Mouse (Mus musculus): ENCODE data around the gene Armh2. TPM values are rescaled to one million over a fixed set of nuclear protein-coding genes. Genes with fewer than 3 reads are reported as not detected.

Gene Armh2
- 0.07 TPM for polyA plus RNA-seq (2012; fragmentation: generic; extraction: Trizol)

- H3K79me2 ChIP-seq (ENCODE audit: control insufficient read depth, insufficient read depth) = no peaks in the 10 kb centered on the region
- no peaks in the 10 kb centered on the region for H3K27me3 ChIP-seq (ENCODE audit: control insufficient read depth, insufficient read depth, insufficient read length)
- TF ChIP-seq POLR2A (IDR thresholded peaks at IDR 0.05; ENCODE audit: insufficient read length, low read depth) = no peak
- no peak for TF ChIP-seq REST (IDR thresholded peaks at IDR 0.05; ENCODE audit: insufficient read depth, insufficient read length)
- TF ChIP-seq SRF (IDR thresholded peaks at IDR 0.05; ENCODE audit: control insufficient read depth, insufficient read length, low read depth) = no peak
- no peak for TF ChIP-seq CEBPB (IDR thresholded peaks at IDR 0.05; ENCODE audit: insufficient read depth, poor library complexity, severe bottlenecking)
- TF ChIP-seq E2F4 (IDR thresholded peaks at IDR 0.05; ENCODE audit: insufficient read depth) = no peak
- no peak for TF ChIP-seq TCF12 (IDR thresholded peaks at IDR 0.05; ENCODE audit: insufficient read depth, poor library complexity, severe bottlenecking)
- TF ChIP-seq MYOD1 (IDR thresholded peaks at IDR 0.05; ENCODE audit: control insufficient read depth in 1 of 3, insufficient read length in 2 of 3, low read depth in 2 of 3) = no peak
- TF ChIP-seq MAX (IDR thresholded peaks at IDR 0.05; ENCODE audit: low read depth) = no peak
- no peak for TF ChIP-seq TCF3 (IDR thresholded peaks at IDR 0.05; ENCODE audit: insufficient read length, low read depth)
- TF ChIP-seq USF1 (IDR thresholded peaks at IDR 0.05; ENCODE audit: low read depth) = no peak
- no peak for TF ChIP-seq MYOG (IDR thresholded peaks at IDR 0.05; ENCODE audit: control insufficient read depth in 1 of 3, insufficient read depth in 1 of 3, insufficient read length in 2 of 3, low read depth in 2 of 3)
- no peak for TF ChIP-seq POLR2AphosphoS2 (IDR thresholded peaks at IDR 0.05; ENCODE audit: insufficient read length, low read depth)
- H3K36me3 ChIP-seq (ENCODE audit: control insufficient read depth, insufficient read depth) = no peaks in the 10 kb centered on the region
- no peak within 1 kb of the TSS for H3ac ChIP-seq (ENCODE audit: control insufficient read depth, insufficient read length)
- H3K4me2 ChIP-seq (ENCODE audit: low read depth) = no peak within 1 kb of the TSS
- H3K4me3 ChIP-seq = no peak within 1 kb of the TSS
These were observed at the start of gene Armh2 for GRCm38 (mm10) chr13:24741028-24741427. Armh2 (plus strand) TSS chr13:24741232.

DNA sequence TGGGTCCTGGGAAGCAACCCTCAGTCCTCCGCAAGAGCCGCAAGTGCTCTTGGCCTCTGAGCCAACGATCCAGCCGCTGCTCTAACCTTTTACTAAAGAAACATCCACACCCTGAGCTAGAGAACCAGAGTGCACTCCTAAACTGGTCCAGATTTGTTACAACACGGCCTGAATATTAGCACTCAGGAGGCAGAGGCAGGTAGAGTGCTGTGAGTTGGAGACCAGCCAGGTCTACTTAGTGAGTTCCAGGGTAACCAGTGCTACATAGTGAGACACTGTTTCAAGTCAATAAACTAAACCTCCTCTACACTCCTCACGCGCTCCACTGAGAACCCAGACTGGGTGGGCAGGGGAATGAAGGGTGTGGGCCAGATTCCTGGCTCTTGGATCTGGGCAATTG lies 47.7 kb upstream of the Armh2 start:
- Histone ChIP-seq H3K27me3 (ENCODE audit: control insufficient read depth, insufficient read depth, insufficient read length) (no peaks in the 10 kb centered on the region), H3ac (ENCODE audit: control insufficient read depth, insufficient read length) (no peak overlapping the region), H3K4me3 (no peak overlapping the region), H3K79me2 (ENCODE audit: control insufficient read depth, insufficient read depth) (no peaks in the 10 kb centered on the region), H3K36me3 (ENCODE audit: control insufficient read depth, insufficient read depth) (no peaks in the 10 kb centered on the region), H3K4me2 (ENCODE audit: low read depth) (no peak overlapping the region)
- TF ChIP-seq POLR2A (IDR thresholded peaks at IDR 0.05; ENCODE audit: insufficient read length, low read depth) = no peak
- no peak for TF ChIP-seq CEBPB (IDR thresholded peaks at IDR 0.05; ENCODE audit: insufficient read depth, poor library complexity, severe bottlenecking)
- no peak for TF ChIP-seq TCF12 (IDR thresholded peaks at IDR 0.05; ENCODE audit: insufficient read depth, poor library complexity, severe bottlenecking)
- no peak for TF ChIP-seq MAX (IDR thresholded peaks at IDR 0.05; ENCODE audit: low read depth)
- TF ChIP-seq TCF3 (IDR thresholded peaks at IDR 0.05; ENCODE audit: insufficient read length, low read depth) = no peak
- TF ChIP-seq REST (IDR thresholded peaks at IDR 0.05; ENCODE audit: insufficient read depth, insufficient read length) = no peak
- TF ChIP-seq MYOD1 (IDR thresholded peaks at IDR 0.05; ENCODE audit: control insufficient read depth in 1 of 3, insufficient read length in 2 of 3, low read depth in 2 of 3) = no peak

- peaks cover 9% of the 10 kb centered on the region for H3K27me3 ChIP-seq (ENCODE audit: control insufficient read depth, insufficient read depth, insufficient read length)
- no peak overlapping the region for H3K4me3 ChIP-seq
- TF ChIP-seq REST (IDR thresholded peaks at IDR 0.05; ENCODE audit: insufficient read depth, insufficient read length) (no peak), MYOG (IDR thresholded peaks at IDR 0.05; ENCODE audit: control insufficient read depth in 1 of 3, insufficient read depth in 1 of 3, insufficient read length in 2 of 3, low read depth in 2 of 3) (no peak), TCF3 (IDR thresholded peaks at IDR 0.05; ENCODE audit: insufficient read length, low read depth) (no peak), TCF12 (IDR thresholded peaks at IDR 0.05; ENCODE audit: insufficient read depth, poor library complexity, severe bottlenecking) (no peak)
- no peak overlapping the region for H3ac ChIP-seq (ENCODE audit: control insufficient read depth, insufficient read length)
- no peaks in the 10 kb centered on the region for H3K79me2 ChIP-seq (ENCODE audit: control insufficient read depth, insufficient read depth)
- no peaks in the 10 kb centered on the region for H3K36me3 ChIP-seq (ENCODE audit: control insufficient read depth, insufficient read depth)
- H3K4me2 ChIP-seq (ENCODE audit: low read depth) = no peak overlapping the region
These were observed 42.3 kb upstream of the Armh2 start for GRCm38 (mm10) chr13:24698746-24699145.

DNA sequence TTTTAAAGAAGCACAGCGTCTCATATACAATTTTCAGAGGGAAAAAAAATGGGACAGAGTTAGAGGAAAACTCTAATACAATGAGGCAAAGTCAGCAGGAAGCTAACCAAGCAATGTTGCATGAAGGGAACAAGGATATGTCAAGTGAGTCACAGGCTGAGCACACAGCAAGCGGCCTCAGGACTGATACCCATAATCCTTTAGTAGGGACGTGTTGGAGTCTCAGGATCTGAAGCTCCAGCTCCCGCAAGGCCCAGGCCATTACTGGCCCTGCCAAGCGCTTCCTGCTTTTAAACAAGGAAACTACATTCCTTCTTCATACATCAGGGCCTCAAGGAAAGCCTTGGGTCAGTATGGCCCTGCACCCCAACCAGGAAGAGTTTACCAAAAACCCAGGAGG lies 38.9 kb upstream of the Armh2 start:
- TF ChIP-seq USF1 (IDR thresholded peaks at IDR 0.05; ENCODE audit: low read depth) = no peak
- TF ChIP-seq SRF (IDR thresholded peaks at IDR 0.05; ENCODE audit: control insufficient read depth, insufficient read length, low read depth) = no peak
- no peak for TF ChIP-seq TCF12 (IDR thresholded peaks at IDR 0.05; ENCODE audit: insufficient read depth, poor library complexity, severe bottlenecking)
- no peak for TF ChIP-seq CEBPB (IDR thresholded peaks at IDR 0.05; ENCODE audit: insufficient read depth, poor library complexity, severe bottlenecking)
- no peak for TF ChIP-seq MAX (IDR thresholded peaks at IDR 0.05; ENCODE audit: low read depth)
- TF ChIP-seq E2F4 (IDR thresholded peaks at IDR 0.05; ENCODE audit: insufficient read depth) = no peak
- TF ChIP-seq POLR2AphosphoS2 (IDR thresholded peaks at IDR 0.05; ENCODE audit: insufficient read length, low read depth) = no peak
- TF ChIP-seq TCF3 (IDR thresholded peaks at IDR 0.05; ENCODE audit: insufficient read length, low read depth) = no peak
- no peak for TF ChIP-seq MYOG (IDR thresholded peaks at IDR 0.05; ENCODE audit: control insufficient read depth in 1 of 3, insufficient read depth in 1 of 3, insufficient read length in 2 of 3, low read depth in 2 of 3)
- TF ChIP-seq POLR2A (IDR thresholded peaks at IDR 0.05; ENCODE audit: insufficient read length, low read depth) = no peak
- TF ChIP-seq REST (IDR thresholded peaks at IDR 0.05; ENCODE audit: insufficient read depth, insufficient read length) = no peak
- Histone ChIP-seq H3K27me3 (ENCODE audit: control insufficient read depth, insufficient read depth, insufficient read length) (peaks cover 9% of the 10 kb centered on the region), H3K4me2 (ENCODE audit: low read depth) (no peak overlapping the region), H3K36me3 (ENCODE audit: control insufficient read depth, insufficient read depth) (no peaks in the 10 kb centered on the region), H3K79me2 (ENCODE audit: control insufficient read depth, insufficient read depth) (no peaks in the 10 kb centered on the region), H3ac (ENCODE audit: control insufficient read depth, insufficient read length) (no peak overlapping the region), H3K4me3 (no peak overlapping the region)

DNA sequence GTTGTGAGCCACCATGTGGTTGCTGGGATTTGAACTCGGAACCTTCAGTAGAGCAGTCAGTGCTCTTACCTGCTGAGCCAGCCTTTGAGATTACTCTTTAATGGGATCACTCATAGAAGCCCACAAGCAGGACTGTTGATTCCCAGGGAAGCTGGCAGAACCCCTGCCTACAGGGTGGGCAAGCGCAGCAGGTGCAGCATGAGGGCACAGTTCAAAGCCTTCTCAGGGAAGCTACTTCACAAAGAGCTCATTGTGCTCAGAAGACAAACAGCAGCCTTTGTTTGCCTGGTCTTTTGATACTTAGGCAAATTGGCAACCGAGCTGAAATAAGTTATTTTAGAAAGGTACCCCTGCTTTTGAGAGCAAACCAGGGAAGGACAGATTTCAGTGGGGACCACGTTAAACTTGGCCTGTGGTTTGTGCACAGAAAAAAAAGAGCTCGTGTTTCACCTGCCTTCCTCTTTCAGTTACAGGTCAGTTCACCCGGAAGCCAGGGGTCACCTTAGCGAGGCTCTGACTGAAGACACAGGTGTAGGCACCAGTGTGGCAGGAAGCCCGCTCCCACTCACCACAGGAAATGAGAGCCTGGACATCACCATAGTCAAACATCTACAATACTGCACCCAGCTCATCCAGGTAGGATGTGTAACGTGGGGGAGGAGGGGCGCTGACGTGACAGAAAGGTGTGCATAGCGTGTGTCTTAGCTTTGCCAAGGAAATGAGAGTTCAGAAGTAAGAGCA lies 31.2 kb upstream of the Armh2 start:
- Histone ChIP-seq H3K79me2 (ENCODE audit: control insufficient read depth, insufficient read depth) (no peaks in the 10 kb centered on the region), H3K27me3 (ENCODE audit: control insufficient read depth, insufficient read depth, insufficient read length) (no peaks in the 10 kb centered on the region), H3ac (ENCODE audit: control insufficient read depth, insufficient read length) (no peak overlapping the region), H3K36me3 (ENCODE audit: control insufficient read depth, insufficient read depth) (no peaks in the 10 kb centered on the region), H3K4me2 (ENCODE audit: low read depth) (no peak overlapping the region), H3K4me3 (no peak overlapping the region)
- TF ChIP-seq CEBPB (IDR thresholded peaks at IDR 0.05; ENCODE audit: insufficient read depth, poor library complexity, severe bottlenecking) (no peak), POLR2A (IDR thresholded peaks at IDR 0.05; ENCODE audit: insufficient read length, low read depth) (no peak), TCF12 (IDR thresholded peaks at IDR 0.05; ENCODE audit: insufficient read depth, poor library complexity, severe bottlenecking) (no peak), MYOG (IDR thresholded peaks at IDR 0.05; ENCODE audit: control insufficient read depth in 1 of 3, insufficient read depth in 1 of 3, insufficient read length in 2 of 3, low read depth in 2 of 3) (no peak), REST (IDR thresholded peaks at IDR 0.05; ENCODE audit: insufficient read depth, insufficient read length) (no peak), POLR2AphosphoS2 (IDR thresholded peaks at IDR 0.05; ENCODE audit: insufficient read length, low read depth) (no peak), MAX (IDR thresholded peaks at IDR 0.05; ENCODE audit: low read depth) (no peak), SRF (IDR thresholded peaks at IDR 0.05; ENCODE audit: control insufficient read depth, insufficient read length, low read depth) (no peak), TCF3 (IDR thresholded peaks at IDR 0.05; ENCODE audit: insufficient read length, low read depth) (no peak), MYOD1 (IDR thresholded peaks at IDR 0.05; ENCODE audit: control insufficient read depth in 1 of 3, insufficient read length in 2 of 3, low read depth in 2 of 3) (no peak), USF1 (IDR thresholded peaks at IDR 0.05; ENCODE audit: low read depth) (no peak), E2F4 (IDR thresholded peaks at IDR 0.05; ENCODE audit: insufficient read depth) (no peak)
